Mouse (Mus musculus) thymus, postnatal 36 days (tissue): Measurements from ENCODE around the gene Zfp444.
A peak's percentile ranks its signal among the peaks of the same experiment; 100 is the strongest.

Experiments
- DNase-seq, 2 experiments: peaks; one replicate each; pipeline ENCODE4 v3.0.0; 2022; ENCODE audit warnings: mixed read lengths in 2 of 2

The Zfp444 gene

GRCm38 (mm10) chr7:6172006-6172649 is at the start of gene Zfp444:
Gene Zfp444 (plus strand): TSS chr7:6172226.
- peak; percentile 96 to 97 for DNase-seq

GRCm38 (mm10) chr7:6126690-6127448 is 45.2 kb upstream of the Zfp444 start:
- peak; percentile 64 to 71 for DNase-seq

DNA sequence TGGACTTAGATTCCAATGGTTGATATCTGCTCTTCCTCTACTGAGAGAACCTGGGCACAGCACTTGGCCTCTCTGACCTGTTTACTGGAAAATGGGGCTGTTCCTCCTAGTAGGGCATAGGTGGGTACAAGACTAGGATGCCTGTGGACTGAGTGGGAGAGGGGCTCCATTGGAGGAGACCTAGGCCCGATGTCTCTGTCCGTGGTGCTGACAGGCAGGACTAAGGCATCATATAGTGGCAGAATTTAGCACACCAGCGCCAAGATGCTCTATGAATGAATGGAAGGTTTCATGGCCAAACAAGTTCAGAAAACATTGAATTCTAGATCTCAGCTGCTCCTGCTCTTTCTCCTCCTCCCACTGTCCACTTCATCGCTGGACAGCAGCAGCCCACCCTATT is 41.7 kb upstream of the Zfp444 start:
- DNase-seq = no peak

GRCm38 (mm10) chr7:6132646-6133045 is 39.4 kb upstream of the Zfp444 start:
- no peak for DNase-seq

GRCm38 (mm10) chr7:6136497-6136896 is 35.5 kb upstream of the Zfp444 start:
- DNase-seq = no peak

DNA sequence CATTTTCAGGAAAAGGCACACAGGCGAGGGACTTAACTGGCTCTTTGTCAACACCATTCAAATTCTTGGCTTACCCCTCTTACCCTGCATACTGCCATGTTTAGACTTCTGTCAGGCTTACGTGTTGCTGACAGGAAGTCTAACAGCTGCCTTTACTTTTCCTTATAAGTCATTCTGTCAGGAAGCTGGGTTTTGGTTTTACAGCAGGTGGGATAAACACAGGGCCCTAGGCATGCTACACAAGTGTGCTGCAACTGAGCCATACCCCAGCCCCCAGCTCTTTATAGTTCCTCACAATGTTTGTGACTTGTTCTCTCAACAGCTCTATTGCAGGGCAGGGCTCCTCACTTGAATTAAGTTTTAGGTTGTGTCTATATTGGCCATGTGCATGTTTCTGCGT is 32.7 kb upstream of the Zfp444 start:
- no peak for DNase-seq

DNA sequence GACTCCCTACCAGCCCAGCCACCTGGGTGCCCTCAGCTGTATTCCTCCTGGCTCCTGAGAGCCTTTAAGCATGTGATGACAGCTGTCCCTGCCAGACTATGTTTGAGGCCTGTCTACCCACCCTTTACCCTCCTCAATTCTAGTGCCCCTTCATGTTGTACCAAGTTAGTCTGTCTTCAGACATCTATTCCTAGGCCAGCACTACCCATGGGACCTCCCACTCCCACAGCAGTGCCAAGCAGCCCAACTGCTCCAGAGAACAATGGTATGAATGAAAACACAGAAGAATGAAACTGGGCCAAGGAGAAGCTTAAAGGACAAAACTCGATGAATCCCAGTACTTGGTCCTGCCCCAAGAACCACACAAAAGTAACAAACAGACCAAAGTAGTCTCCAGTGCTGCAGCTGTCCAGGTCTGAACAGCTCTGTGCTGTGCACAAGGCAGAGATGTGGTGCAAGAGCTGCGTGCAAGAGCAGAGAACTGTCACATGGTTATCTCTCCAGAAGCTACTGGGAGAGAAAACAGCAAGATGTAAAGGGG is 28.0 kb upstream of the Zfp444 start:
- no peak for DNase-seq

GRCm38 (mm10) chr7:6145423-6146188 is 26.4 kb upstream of the Zfp444 start:
- DNase-seq = no peak

DNA sequence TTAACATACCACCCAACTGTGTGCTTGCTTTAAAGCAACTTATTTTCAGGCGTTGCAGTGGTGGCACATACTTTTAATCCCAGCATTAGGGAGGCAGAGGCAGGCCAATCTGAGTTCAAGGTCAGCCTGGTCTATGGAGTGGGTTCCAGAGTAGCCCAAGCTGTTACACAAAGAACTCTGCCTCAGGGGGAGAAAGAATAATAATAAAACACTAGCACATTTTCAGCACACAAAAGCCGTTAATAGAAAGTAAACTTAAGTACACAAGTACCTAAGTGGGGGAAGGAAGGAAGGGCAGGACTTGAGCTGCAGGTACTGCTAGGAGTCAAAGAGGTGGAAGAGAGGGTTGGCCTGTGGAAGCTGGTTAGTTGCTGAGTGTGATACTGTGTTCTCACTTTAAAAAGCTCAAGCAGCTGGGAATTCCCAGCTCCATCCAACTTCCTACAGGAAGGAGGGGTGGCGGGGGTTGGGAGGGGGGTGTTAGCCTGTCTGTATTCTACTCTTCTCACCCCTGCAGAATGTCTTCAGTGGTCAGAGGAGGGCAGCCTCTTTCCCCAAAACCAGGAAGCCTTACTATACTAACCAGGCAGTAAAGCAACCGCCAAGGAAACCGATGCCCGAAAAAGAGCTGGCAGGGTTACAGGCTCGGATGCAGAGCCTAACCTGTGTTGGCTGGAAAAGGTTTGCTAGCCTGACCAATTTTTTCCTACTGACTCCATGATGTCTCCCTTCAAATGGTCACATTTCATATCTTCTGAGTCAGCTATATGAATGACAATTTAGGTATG is 25.6 kb upstream of the Zfp444 start:
- no peak for DNase-seq

DNA sequence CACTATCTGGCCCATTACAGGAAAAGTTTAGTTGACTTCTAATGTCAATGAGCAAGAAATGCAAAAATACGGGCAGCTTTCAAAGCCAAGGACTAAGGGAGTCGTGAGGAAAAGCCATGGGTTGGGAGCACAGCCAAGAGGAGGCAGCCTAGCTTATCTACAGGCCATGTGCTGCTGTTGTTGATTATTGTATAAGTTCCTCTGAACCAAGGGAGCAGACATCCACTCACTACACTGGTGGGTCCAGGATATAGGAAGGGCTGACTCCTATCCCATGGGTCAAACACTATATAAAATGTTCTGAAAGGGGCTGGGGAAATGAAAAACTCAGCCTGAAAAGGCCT is 25.1 kb upstream of the Zfp444 start:
- no peak for DNase-seq

- no peak for DNase-seq
Observed at GRCm38 (mm10) chr7:6147688-6148087, 24.3 kb upstream of the Zfp444 start.

DNA sequence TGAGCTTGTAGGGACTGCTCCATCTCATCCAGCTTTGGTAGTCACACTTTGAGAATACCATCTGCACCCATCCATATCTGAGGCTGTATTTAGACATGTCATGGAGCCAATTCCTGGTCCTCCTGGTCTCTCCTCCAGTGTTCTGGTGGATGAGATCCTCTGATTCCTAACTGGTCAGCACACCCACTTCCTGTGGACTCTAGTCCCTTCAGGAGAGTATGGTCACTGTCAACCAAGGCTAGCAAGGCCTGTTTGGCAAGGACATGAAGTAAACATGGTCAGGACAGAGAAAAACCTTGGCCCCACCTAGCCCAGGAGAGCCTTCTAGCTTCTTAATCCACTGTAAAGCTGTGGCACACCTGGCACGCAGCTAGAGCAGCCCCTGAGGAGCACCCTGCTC is 20.8 kb upstream of the Zfp444 start:
- no peak for DNase-seq

DNA sequence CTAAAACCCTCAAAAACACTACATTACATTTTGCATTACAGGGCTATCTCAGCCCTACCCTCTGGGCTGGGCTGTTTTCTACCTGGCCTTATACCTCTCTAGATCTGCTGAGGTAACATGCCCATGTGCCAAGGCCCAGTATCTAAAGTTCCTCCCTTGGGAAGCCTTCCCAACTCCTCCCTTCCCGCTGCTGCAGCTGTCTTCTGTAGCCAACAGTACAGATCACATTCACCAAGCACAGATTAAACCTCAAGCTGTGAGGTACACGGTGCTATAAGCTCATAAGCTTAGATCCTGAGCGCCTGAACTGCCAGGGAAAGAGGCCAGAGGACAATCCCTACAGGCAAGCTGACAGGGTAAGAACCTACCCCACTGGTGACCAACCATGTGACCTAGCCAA is 20.0 kb upstream of the Zfp444 start:
- DNase-seq = no peak

DNA sequence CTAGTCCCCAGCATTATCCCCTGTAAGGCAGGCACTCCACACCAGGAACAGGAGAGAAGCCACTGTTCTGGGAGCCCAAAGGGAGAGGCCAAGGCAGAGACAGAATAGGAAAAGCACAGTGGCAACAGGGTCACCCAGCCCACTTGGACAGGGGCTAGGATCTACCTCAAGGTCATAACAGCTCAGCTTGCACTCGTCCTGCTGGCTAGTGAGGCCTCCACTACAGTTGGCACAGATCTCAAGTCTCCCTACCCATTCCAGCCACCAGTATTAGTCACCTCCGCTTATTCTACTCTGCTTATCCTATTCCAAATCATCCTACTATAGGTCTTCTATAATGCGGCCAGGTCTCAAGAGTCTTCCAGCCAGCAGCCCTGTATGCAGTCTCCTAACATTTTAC is 18.9 kb upstream of the Zfp444 start:
- DNase-seq = no peak

DNA sequence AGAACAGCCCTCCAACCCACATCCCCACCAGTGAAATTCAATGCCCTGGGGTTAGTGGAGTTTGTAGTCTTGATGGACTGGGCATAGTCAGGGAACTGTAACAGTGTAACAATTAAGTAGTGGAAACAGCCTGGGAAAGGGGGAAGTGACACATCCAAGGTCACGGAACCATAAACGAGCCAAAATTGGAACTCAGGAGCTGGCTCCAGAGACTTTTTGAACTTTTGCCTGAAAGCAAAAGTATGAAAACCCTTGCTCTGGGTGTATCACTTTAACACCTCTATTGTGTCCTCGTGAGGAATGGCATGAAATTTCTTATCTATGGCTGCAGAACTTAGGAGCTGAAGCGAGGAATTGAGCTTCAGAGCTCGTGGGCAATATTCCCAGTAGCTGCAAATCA is 17.9 kb upstream of the Zfp444 start:
- DNase-seq = no peak

GRCm38 (mm10) chr7:6155031-6155872 is 16.8 kb upstream of the Zfp444 start:
- DNase-seq = peak; percentile 81 to 84

DNA sequence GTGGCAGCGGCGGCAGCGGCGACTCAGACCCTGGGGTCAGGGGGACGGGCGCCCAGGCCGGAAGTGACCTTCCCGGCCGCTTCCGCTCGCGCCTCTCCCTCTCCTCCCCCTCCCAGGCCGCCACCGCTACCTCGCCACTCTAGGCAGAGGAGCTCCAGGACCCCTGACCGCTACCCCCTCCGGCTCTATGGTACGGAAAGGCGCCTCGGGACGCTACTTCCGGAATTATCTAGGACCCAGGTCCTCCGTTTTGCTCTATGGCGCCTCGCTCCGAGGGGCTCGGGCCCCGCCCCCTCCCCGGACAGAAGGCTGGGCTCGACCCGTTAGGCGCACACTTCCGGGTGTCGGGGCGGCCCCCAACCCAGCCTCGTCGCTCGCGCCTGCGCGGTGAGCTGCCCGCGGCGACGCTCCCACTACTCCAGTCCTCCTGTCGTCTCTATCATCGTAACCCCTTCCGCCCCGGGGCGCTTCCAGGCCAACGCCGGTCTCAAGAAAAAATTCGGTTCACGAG is 16.1 kb upstream of the Zfp444 start, which contains the start of gene Zfp787:
TSS of gene Zfp787 (minus strand) at position 97 of the 511 bp plus-strand sequence.
- DNase-seq = peak; percentile 95 to 97

- no peak for DNase-seq
Observed at GRCm38 (mm10) chr7:6156901-6157472, 15.0 kb upstream of the Zfp444 start.

- DNase-seq = no peak
Observed at GRCm38 (mm10) chr7:6157479-6157878, 14.5 kb upstream of the Zfp444 start.

- DNase-seq = no peak
Observed at GRCm38 (mm10) chr7:6159604-6160003, 12.4 kb upstream of the Zfp444 start.

DNA sequence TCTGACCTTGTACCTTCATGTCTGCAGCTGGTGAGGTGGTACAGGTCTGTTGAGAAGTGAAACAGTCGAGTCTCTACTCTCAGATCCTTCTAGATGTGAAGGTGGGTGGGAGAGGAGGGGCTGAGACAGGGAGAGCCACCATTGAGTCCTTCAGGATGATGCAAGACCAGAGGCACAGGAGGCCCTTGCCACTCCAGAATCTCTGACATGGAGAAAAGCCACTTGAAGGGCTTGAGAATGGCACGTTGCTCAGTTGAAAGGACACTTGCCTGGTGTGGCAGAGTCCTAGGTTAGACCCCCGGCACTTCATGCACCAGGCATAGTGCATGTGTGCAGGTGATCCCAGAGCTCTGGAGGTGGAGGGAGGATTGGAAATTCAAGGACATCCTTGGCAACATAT is 10.5 kb upstream of the Zfp444 start:
- no peak for DNase-seq
